Mouse (Mus musculus) megakaryocyte, embryonic 14.5 days (primary cell): ENCODE measurements around the gene Gm12184.

Source experiments
- FLI1 ChIP-seq: IDR thresholded peaks from 2 replicates; pipeline ENCODE4 v1.6.1; 2012; ENCODE audit warnings: low read length, inconsistent platforms, mixed read lengths
- GATA1 ChIP-seq: IDR thresholded peaks from 3 replicates; pipeline ENCODE4 v1.6.1; 2012; ENCODE audit warnings: mixed read lengths, low read length, inconsistent platforms, borderline replicate concordance

- TF ChIP-seq GATA1 = no peak
- no peak for TF ChIP-seq FLI1
Observed at GRCm38 (mm10) chr11:48833731-48834639, 7.5 kb upstream of the Gm12184 start.
